Mouse (Mus musculus): ENCODE data around the gene Tktl1. TPM values are rescaled to one million over a fixed set of nuclear protein-coding genes. Genes with fewer than 3 reads are reported as not detected.

The Tktl1 gene
- polyA plus RNA-seq, 1 experiment from 2014 or later: not detected

DNA sequence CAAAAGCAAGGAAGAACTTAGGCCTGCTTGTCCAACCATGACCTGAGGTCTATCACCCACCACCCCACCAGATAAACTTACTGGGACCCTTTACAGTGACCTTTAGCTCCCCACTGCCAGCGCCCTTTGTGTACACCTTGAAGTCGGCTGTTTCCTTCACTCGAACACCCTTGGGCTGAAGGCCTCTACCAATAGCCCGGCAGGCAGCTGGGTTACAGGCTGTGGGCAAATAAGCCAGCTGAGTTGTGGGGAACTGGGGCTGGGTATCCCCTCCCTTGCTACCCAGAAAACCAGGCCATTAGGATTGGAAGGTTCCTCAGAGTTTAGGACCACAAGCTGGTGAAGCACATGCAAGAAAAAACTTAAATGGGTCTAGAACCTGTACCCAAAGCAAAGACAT lies 63.3 kb downstream of the Tktl1 start:
- WGBS (ENCODE audit: insufficient replicate concordance): 88% methylated on average over 4 of the region's 4 CpGs
- no peaks in the 10 kb centered on the region for H3K4me1 ChIP-seq (ENCODE audit: control insufficient read depth, insufficient read depth, low read length)
- H3K36me3 ChIP-seq (ENCODE audit: control insufficient read depth, insufficient read depth, low read length): peaks cover 25% of the 10 kb centered on the region
- no peak overlapping the region for H3K4me2 ChIP-seq
- no peaks in the 10 kb centered on the region for H3K27me3 ChIP-seq (ENCODE audit: control insufficient read depth, insufficient read depth, low read length)
- no peak for ATAC-seq (replicated peaks; ENCODE audit: insufficient number of reproducible peaks, low FRiP score, low TSS enrichment)
- H3K9ac ChIP-seq (ENCODE audit: low read depth, low read length): no peak overlapping the region
- no peaks in the 10 kb centered on the region for H3K9me3 ChIP-seq (replicated peaks; ENCODE audit: control insufficient read depth, low read length)
- H3K4me3 ChIP-seq (ENCODE audit: low read depth, low read length): no peak overlapping the region
- no peak overlapping the region for H3K27ac ChIP-seq (ENCODE audit: low read depth, low read length)

DNA sequence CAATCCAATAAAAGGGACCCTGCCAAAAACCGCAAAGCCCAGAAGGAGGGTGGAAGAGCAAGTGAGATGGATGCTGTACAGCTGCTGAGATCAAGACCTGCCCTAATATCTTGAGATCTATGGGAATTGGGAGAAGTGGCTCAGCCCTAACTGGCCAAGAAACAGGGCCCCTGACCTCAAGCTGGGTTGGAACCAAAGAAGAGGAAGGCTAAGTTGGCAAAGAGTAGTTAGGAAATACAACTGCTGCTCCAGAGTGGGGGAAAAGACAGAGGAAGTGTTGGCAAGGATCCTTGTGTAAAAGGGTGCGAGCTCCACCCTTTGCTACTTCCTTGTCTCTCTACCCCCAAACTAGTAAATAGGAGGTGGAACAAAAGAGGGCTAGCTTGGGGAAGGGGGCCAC lies 66.3 kb downstream of the Tktl1 start:
- H3K4me1 ChIP-seq (ENCODE audit: control insufficient read depth, insufficient read depth, low read length): no peaks in the 10 kb centered on the region
- WGBS (ENCODE audit: insufficient replicate concordance): 88% methylated on average over 2 of the region's 2 CpGs
- ATAC-seq (replicated peaks; ENCODE audit: insufficient number of reproducible peaks, low FRiP score, low TSS enrichment): no peak
- H3K4me3 ChIP-seq (ENCODE audit: low read depth, low read length): peak overlapping the region; percentile 59; the same call in 1 of the 2 replicates
- H3K27ac ChIP-seq (ENCODE audit: low read depth, low read length): no peak overlapping the region; the same call in 1 of the 2 replicates
- H3K27me3 ChIP-seq (ENCODE audit: control insufficient read depth, insufficient read depth, low read length): no peaks in the 10 kb centered on the region
- H3K9ac ChIP-seq (ENCODE audit: low read depth, low read length): peak overlapping the region; percentile 70
- no peaks in the 10 kb centered on the region for H3K9me3 ChIP-seq (replicated peaks; ENCODE audit: control insufficient read depth, low read length)
- H3K36me3 ChIP-seq (ENCODE audit: control insufficient read depth, insufficient read depth, low read length): peaks cover 17% of the 10 kb centered on the region
- H3K4me2 ChIP-seq: peak overlapping the region; percentile 71

DNA sequence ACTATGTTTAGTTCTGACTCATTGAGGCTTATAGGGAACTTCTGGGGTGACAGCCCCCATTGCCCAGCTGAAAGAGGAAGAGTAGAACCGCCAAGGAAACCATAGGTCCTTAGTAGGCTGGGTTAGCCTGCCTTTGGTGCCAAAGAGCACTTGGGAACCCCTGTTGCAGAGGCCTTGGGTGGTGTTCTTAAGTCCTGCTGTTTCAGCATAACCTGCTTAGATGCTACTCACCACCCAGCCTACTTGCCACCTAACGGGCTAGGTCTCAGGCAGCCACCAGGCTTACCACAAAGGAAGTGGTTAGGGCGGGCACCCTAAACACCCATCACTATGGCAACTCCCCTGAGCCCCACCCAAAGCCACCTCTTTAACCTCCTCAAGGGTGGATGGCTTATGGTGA lies 66.7 kb downstream of the Tktl1 start:
- peak overlapping the region; percentile 71 for H3K4me2 ChIP-seq
- H3K27ac ChIP-seq (ENCODE audit: low read depth, low read length): peak overlapping the region; percentile 68; the same call in 1 of the 2 replicates
- 40% methylated on average over 3 of the region's 3 CpGs for WGBS (ENCODE audit: insufficient replicate concordance)
- H3K27me3 ChIP-seq (ENCODE audit: control insufficient read depth, insufficient read depth, low read length): no peaks in the 10 kb centered on the region
- no peak for ATAC-seq (replicated peaks; ENCODE audit: insufficient number of reproducible peaks, low FRiP score, low TSS enrichment)
- peak overlapping the region; percentile 59 for H3K4me3 ChIP-seq (ENCODE audit: low read depth, low read length)
- H3K4me1 ChIP-seq (ENCODE audit: control insufficient read depth, insufficient read depth, low read length): no peaks in the 10 kb centered on the region
- peak overlapping the region; percentile 70 for H3K9ac ChIP-seq (ENCODE audit: low read depth, low read length)
- H3K9me3 ChIP-seq (replicated peaks; ENCODE audit: control insufficient read depth, low read length): no peaks in the 10 kb centered on the region
- peaks cover 17% of the 10 kb centered on the region for H3K36me3 ChIP-seq (ENCODE audit: control insufficient read depth, insufficient read depth, low read length)

DNA sequence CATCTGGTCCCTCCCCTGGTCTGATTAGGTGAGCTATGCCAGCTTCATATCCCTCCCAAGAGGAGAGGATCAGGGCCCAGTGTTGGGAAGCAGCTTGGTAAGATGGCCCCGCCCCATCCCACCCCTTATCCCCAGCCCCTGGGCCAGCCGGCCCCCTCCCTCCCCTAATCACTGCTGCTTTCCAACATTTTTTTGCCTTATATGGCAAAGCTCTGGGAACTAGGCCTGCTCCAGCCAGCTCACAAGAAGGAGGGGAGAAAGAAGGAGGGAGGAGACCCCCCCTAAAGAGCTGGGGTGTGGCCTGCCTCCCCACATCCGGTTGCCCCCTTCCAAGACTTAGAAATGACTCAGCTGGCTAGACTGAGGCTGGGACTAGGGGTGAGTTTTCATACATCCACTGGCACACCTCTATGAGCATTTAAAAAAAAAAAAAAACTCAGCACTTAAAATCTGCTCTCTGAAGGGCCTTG lies 67.6 kb downstream of the Tktl1 start:
- Histone ChIP-seq H3K27me3 (ENCODE audit: control insufficient read depth, insufficient read depth, low read length) (no peaks in the 10 kb centered on the region), H3K9ac (ENCODE audit: low read depth, low read length) (peak overlapping the region; percentile 78), H3K4me3 (ENCODE audit: low read depth, low read length) (peak overlapping the region; percentile 59), H3K4me1 (ENCODE audit: control insufficient read depth, insufficient read depth, low read length) (no peaks in the 10 kb centered on the region), H3K27ac (ENCODE audit: low read depth, low read length) (peak overlapping the region; percentile 93), H3K4me2 (peak overlapping the region; percentile 71), H3K9me3 (replicated peaks; ENCODE audit: control insufficient read depth, low read length) (no peaks in the 10 kb centered on the region), H3K36me3 (ENCODE audit: control insufficient read depth, insufficient read depth, low read length) (peaks cover 13% of the 10 kb centered on the region)
- 19% methylated on average over 3 of the region's 3 CpGs for WGBS (ENCODE audit: insufficient replicate concordance)
- ATAC-seq (replicated peaks; ENCODE audit: insufficient number of reproducible peaks, low FRiP score, low TSS enrichment): peak; percentile 68

DNA sequence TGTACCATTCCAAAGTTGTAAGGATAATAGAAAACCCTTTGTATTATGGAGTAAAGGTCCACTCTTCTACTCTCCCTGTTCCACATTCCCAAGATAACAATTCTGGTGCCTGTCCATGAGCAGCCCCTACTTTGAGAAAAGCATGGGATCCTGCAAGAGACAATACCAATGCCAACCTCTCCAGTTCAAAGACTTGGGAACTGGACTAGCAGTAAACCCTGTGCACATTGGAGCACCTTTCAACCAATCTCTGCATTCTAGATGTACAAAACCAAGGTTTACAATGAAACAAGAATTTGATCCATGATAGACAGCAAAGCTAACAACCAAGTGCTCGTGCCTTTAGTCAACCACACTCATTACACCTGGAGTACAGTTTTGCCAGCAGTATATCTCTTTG lies 68.0 kb downstream of the Tktl1 start:
- H3K9ac ChIP-seq (ENCODE audit: low read depth, low read length): peak overlapping the region; percentile 78
- H3K4me3 ChIP-seq (ENCODE audit: low read depth, low read length): peak overlapping the region; percentile 59
- H3K4me2 ChIP-seq: peak overlapping the region; percentile 71
- peaks cover 9% of the 10 kb centered on the region; the same call in 1 of the 2 replicates for H3K36me3 ChIP-seq (ENCODE audit: control insufficient read depth, insufficient read depth, low read length)
- no peaks in the 10 kb centered on the region for H3K4me1 ChIP-seq (ENCODE audit: control insufficient read depth, insufficient read depth, low read length)
- WGBS (ENCODE audit: insufficient replicate concordance): 23% methylated on average over 1 of the region's 1 CpGs
- H3K27ac ChIP-seq (ENCODE audit: low read depth, low read length): peak overlapping the region; percentile 93
- H3K27me3 ChIP-seq (ENCODE audit: control insufficient read depth, insufficient read depth, low read length): no peaks in the 10 kb centered on the region
- no peaks in the 10 kb centered on the region for H3K9me3 ChIP-seq (replicated peaks; ENCODE audit: control insufficient read depth, low read length)
- ATAC-seq (replicated peaks; ENCODE audit: insufficient number of reproducible peaks, low FRiP score, low TSS enrichment): no peak

DNA sequence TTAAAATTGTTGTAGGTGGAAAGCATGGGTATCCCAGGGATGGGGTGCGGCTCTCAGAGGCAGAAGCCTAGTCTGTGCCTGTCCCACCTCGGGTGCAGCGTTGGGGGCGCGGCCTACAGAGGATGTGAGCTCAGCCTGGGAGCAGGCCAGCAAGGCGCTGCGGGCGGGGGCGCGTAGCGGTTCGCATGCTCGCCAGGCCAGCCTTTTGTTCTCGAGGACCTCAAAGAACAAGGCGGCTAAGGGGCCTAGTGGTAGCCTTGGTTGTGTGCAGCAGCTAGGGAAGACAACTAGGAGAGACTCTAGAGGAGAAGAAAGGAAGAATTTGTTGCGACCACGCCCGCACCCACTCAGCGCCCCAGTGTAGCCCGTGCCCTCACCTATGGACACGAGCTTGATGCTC lies 68.6 kb downstream of the Tktl1 start:
- WGBS (ENCODE audit: insufficient replicate concordance): 23% methylated on average over 21 of the region's 21 CpGs
- Histone ChIP-seq H3K9ac (ENCODE audit: low read depth, low read length) (peak overlapping the region; percentile 78), H3K36me3 (ENCODE audit: control insufficient read depth, insufficient read depth, low read length) (peaks cover 9% of the 10 kb centered on the region; the same call in 1 of the 2 replicates), H3K4me3 (ENCODE audit: low read depth, low read length) (peak overlapping the region; percentile 59), H3K4me2 (peak overlapping the region; percentile 71), H3K9me3 (replicated peaks; ENCODE audit: control insufficient read depth, low read length) (no peaks in the 10 kb centered on the region), H3K4me1 (ENCODE audit: control insufficient read depth, insufficient read depth, low read length) (no peaks in the 10 kb centered on the region), H3K27me3 (ENCODE audit: control insufficient read depth, insufficient read depth, low read length) (no peaks in the 10 kb centered on the region), H3K27ac (ENCODE audit: low read depth, low read length) (peak overlapping the region; percentile 93)
- no peak for ATAC-seq (replicated peaks; ENCODE audit: insufficient number of reproducible peaks, low FRiP score, low TSS enrichment)

DNA sequence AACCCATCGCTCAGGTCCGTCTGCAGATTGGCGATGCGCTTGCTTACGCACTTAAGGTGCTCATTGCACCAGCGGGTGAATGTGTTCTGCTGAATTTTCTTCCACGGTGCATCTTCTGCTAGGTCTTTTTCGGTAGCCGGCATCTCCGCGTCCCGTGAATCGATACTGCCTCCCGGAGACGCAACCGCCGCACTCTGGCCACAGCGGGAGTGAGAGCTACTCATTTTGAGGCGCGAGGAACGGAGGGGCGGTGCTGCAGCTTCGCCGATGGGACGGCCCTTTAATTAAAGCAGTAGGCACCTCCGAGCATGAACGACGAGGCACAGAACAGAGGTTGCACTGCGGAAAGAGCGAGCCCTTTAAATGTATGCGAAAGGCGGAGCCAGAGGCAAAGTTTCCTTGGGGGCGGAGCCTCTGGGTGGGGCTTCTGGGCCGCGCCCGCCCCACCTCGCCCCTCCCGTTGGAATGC lies 69.2 kb downstream of the Tktl1 start:
- WGBS (ENCODE audit: insufficient replicate concordance): 18% methylated on average over 37 of the region's 38 CpGs

DNA sequence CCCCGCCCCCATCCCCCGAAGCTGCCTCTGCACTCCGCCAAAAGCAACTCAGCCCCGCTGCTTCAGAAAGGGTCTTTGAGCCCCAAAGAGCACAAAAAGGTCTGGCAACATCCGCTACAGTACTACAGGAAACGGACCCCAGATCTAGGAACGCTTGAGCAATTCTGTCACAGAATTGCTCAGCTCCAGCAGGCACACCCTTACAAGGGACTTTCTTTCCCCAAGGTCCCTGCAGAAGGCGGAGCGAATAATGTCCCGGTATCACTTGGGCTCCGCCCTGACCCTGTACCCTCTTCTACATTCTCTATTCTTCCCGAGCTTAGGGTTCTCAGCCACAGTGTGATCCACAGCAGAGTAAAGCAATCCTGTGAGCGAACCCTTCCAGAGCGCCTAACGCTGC lies 69.6 kb downstream of the Tktl1 start:
- Histone ChIP-seq H3K27ac (ENCODE audit: low read depth, low read length) (peak overlapping the region; percentile 78), H3K36me3 (ENCODE audit: control insufficient read depth, insufficient read depth, low read length) (peaks cover 6% of the 10 kb centered on the region; the same call in 1 of the 2 replicates), H3K9me3 (replicated peaks; ENCODE audit: control insufficient read depth, low read length) (no peaks in the 10 kb centered on the region), H3K27me3 (ENCODE audit: control insufficient read depth, insufficient read depth, low read length) (no peaks in the 10 kb centered on the region), H3K4me1 (ENCODE audit: control insufficient read depth, insufficient read depth, low read length) (no peaks in the 10 kb centered on the region), H3K4me2 (peak overlapping the region; percentile 57), H3K4me3 (ENCODE audit: low read depth, low read length) (peak overlapping the region; percentile 59), H3K9ac (ENCODE audit: low read depth, low read length) (peak overlapping the region; percentile 68)
- peak; percentile 40; the same call in 1 of the 2 replicates for ATAC-seq (replicated peaks; ENCODE audit: insufficient number of reproducible peaks, low FRiP score, low TSS enrichment)
- 16% methylated on average over 15 of the region's 15 CpGs for WGBS (ENCODE audit: insufficient replicate concordance)

More for the DNA sequence above, 69.2 kb downstream of the Tktl1 start:
- Histone ChIP-seq H3K4me2 (peak overlapping the region; percentile 71), H3K4me1 (ENCODE audit: control insufficient read depth, insufficient read depth, low read length) (no peaks in the 10 kb centered on the region), H3K9ac (ENCODE audit: low read depth, low read length) (peak overlapping the region; percentile 78), H3K27ac (ENCODE audit: low read depth, low read length) (peak overlapping the region; percentile 93), H3K4me3 (ENCODE audit: low read depth, low read length) (peak overlapping the region; percentile 59), H3K27me3 (ENCODE audit: control insufficient read depth, insufficient read depth, low read length) (no peaks in the 10 kb centered on the region), H3K36me3 (ENCODE audit: control insufficient read depth, insufficient read depth, low read length) (peaks cover 8% of the 10 kb centered on the region; the same call in 1 of the 2 replicates), H3K9me3 (replicated peaks; ENCODE audit: control insufficient read depth, low read length) (no peaks in the 10 kb centered on the region)
- peak; percentile 82 for ATAC-seq (replicated peaks; ENCODE audit: insufficient number of reproducible peaks, low FRiP score, low TSS enrichment)

DNA sequence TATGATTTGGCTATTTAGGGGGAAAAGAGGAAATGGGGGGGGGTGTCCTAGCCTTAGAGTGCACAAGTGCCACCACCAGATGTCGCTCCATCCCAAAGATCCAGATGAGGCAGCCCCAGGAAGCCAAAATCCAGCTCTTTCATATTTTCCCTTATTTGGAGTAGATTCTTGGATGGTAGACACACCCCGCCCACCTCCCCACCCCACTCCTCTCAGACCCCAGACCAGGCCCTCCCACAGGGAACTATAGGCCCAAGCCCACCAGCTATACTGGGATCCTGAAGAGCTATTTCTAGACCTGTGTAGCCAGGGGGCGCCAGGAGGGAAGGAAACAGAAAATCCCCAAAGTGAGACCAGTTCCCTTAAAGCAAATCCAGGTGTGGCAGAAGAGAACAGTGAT lies 71.6 kb downstream of the Tktl1 start:
- Histone ChIP-seq H3K27ac (ENCODE audit: low read depth, low read length) (peak overlapping the region; percentile 80), H3K9ac (ENCODE audit: low read depth, low read length) (peak overlapping the region; percentile 70), H3K9me3 (replicated peaks; ENCODE audit: control insufficient read depth, low read length) (no peaks in the 10 kb centered on the region), H3K4me2 (peak overlapping the region; percentile 63), H3K27me3 (ENCODE audit: control insufficient read depth, insufficient read depth, low read length) (no peaks in the 10 kb centered on the region), H3K4me3 (ENCODE audit: low read depth, low read length) (peak overlapping the region; percentile 46), H3K4me1 (ENCODE audit: control insufficient read depth, insufficient read depth, low read length) (no peaks in the 10 kb centered on the region), H3K36me3 (ENCODE audit: control insufficient read depth, insufficient read depth, low read length) (0 out of 2 replicates have a peak, but pooled peaks cover under 1% of the 10 kb centered on the region)
- WGBS (ENCODE audit: insufficient replicate concordance): 22% methylated on average over 3 of the region's 3 CpGs
- ATAC-seq (replicated peaks; ENCODE audit: insufficient number of reproducible peaks, low FRiP score, low TSS enrichment): no peak
